Mouse (Mus musculus) hindbrain, postnatal 0 days (tissue): ENCODE results near the gene Gm21983. TPM values are rescaled to one million over a fixed set of nuclear protein-coding genes. Genes with fewer than 3 reads are reported as not detected.

Experiments used
- ATAC-seq: fragments of 200-750 bp; cut with Nextera tagmentation; 2 replicates; pipeline ENCODE4 v1.8.0; 2017; ENCODE audit warnings: mild to moderate bottlenecking, moderate TSS enrichment, moderate library complexity
- DNase-seq: peaks from one replicate; pipeline ENCODE4 v3.0.0-alpha.2; 2015; ENCODE audit warnings: low spot score
- H3K27ac ChIP-seq: fragments of 300-500 bp; sonication (generic); 2 replicates; pipeline ENCODE4 v1.5.1; 2014; ENCODE audit warnings: mild to moderate bottlenecking
- H3K27me3 ChIP-seq: fragments of 300-500 bp; sonication (generic); 2 replicates; pipeline ENCODE4 v1.6.1; 2014; ENCODE audit warnings: low read length, mixed read lengths; ENCODE audit not compliant: insufficient read depth
- H3K36me3 ChIP-seq: fragments of 300-500 bp; sonication (generic); 2 replicates; pipeline ENCODE4 v1.6.1; 2014; ENCODE audit warnings: low read length, mixed read lengths; ENCODE audit not compliant: insufficient read depth
- H3K4me1 ChIP-seq: fragments of 300-500 bp; sonication (generic); 2 replicates; pipeline ENCODE4 v1.6.1; 2014; ENCODE audit warnings: antibody characterized with exemption, low read length, mixed read lengths; ENCODE audit not compliant: insufficient read depth
- H3K4me2 ChIP-seq: fragments of 300-500 bp; sonication (generic); 2 replicates; pipeline ENCODE4 v1.6.1; 2014; ENCODE audit warnings: low read depth, mild to moderate bottlenecking, low read length, moderate library complexity, mixed read lengths
- H3K4me3 ChIP-seq: fragments of 300-500 bp; sonication (generic); 2 replicates; pipeline ENCODE4 v1.5.1; 2014; ENCODE audit warnings: low read length
- H3K9ac ChIP-seq: fragments of 300-500 bp; sonication (generic); replicated peaks from 2 replicates; pipeline ENCODE4 v1.6.1; 2014; ENCODE audit warnings: mild to moderate bottlenecking, low read length, moderate library complexity, mixed read lengths
- H3K9me3 ChIP-seq: fragments of 300-500 bp; sonication (generic); 2 replicates; pipeline ENCODE4 v1.6.1; 2016; ENCODE audit warnings: low read length, mixed read lengths
- CTCF ChIP-seq: IDR thresholded peaks from 2 replicates; pipeline ENCODE4 v1.5.1; 2016; ENCODE audit warnings: antibody characterized with exemption, control low read depth, low read depth
- WGBS: fragments of 180-500 bp; shearing (Covaris S2); extraction: QIAGEN DNeasy Blood & Tissue Kit; methylation state at CpG from one replicate; pipeline ENCODE4 v1.1.7; 2014; 5-methylcytosine and 5-hydroxymethylcytosine counted together
- polyA plus RNA-seq: library from polyadenylated mRNA; unstranded; fragments of >200 nt; fragmentation: Nextera tagmentation; extraction: Ambion mirVana; gene quantifications from 2 replicates; pipeline ENCODE4 v1.2.1, GENCODE M21; 2015
- total RNA-seq: library from RNA; depleted of rRNA; stranded (reverse); fragments of >200 nt; gene quantifications from 2 replicates; pipeline ENCODE4 v1.2.3, GENCODE M21; 2014

Gene Gm21983
- total and polyA plus RNA-seq, 2 experiments from 2014 or later, result 0.44 TPM; not detected in 1

GRCm38 (mm10) chr7:27159256-27159655 is 21.6 kb downstream of the Gm21983 start:
- 93% methylated on average over 6 of the region's 6 CpGs for WGBS
- DNase-seq, result no peak

DNA sequence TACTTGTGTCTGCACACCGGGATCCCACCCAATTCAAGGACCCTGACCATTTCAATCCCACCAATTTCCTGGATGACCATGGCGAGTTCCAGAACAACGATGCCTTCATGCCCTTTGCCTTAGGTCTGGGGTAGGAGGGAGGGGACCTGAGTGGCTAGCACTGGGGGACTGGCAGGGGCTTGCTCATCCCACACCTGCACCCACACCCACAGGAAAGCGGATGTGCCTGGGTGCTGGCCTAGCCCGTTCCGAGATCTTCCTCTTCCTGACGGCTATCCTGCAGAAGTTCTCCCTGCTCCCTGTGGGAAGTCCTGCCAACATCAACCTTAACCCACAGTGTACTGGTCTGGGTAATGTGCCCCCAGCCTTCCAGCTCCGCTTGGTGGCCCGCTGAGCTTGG is 22.7 kb downstream of the Gm21983 start:
- H3K36me3 ChIP-seq, result peaks cover 23% of the 10 kb centered on the region
- no peak overlapping the region for H3K27ac ChIP-seq
- no peak overlapping the region for H3K9ac ChIP-seq
- ATAC-seq, result no peak
- H3K27me3 ChIP-seq, result no peaks in the 10 kb centered on the region
- H3K4me1 ChIP-seq, result peaks cover 12% of the 10 kb centered on the region
- TF ChIP-seq CTCF, result no peak
- no peak overlapping the region for H3K4me2 ChIP-seq
- DNase-seq, result no peak
- WGBS, result 89% methylated on average over 9 of the region's 9 CpGs
- no peak overlapping the region for H3K4me3 ChIP-seq
- H3K9me3 ChIP-seq, result no peaks in the 10 kb centered on the region

More at GRCm38 (mm10) chr7:27159256-27159655, 21.6 kb downstream of the Gm21983 start:
- Histone ChIP-seq H3K36me3 (peaks cover 23% of the 10 kb centered on the region), H3K9ac (no peak overlapping the region), H3K4me1 (peaks cover 23% of the 10 kb centered on the region), H3K27ac (no peak overlapping the region), H3K9me3 (no peaks in the 10 kb centered on the region), H3K4me2 (no peak overlapping the region), H3K27me3 (no peaks in the 10 kb centered on the region), H3K4me3 (no peak overlapping the region)
- ATAC-seq, result no peak
- no peak for TF ChIP-seq CTCF

GRCm38 (mm10) chr7:27156005-27156404 is 24.9 kb downstream of the Gm21983 start:
- ATAC-seq (no peak), DNase-seq (no peak)
- peaks cover 6% of the 10 kb centered on the region; the same call in 1 of the 2 replicates for H3K4me1 ChIP-seq
- no peaks in the 10 kb centered on the region for H3K27me3 ChIP-seq
- no peaks in the 10 kb centered on the region for H3K9me3 ChIP-seq
- H3K9ac ChIP-seq, result no peak overlapping the region
- WGBS, result 76% methylated on average over 12 of the region's 13 CpGs
- no peak overlapping the region for H3K27ac ChIP-seq
- no peak overlapping the region for H3K4me2 ChIP-seq
- TF ChIP-seq CTCF, result no peak
- H3K4me3 ChIP-seq, result no peak overlapping the region
- H3K36me3 ChIP-seq, result peaks cover 23% of the 10 kb centered on the region

GRCm38 (mm10) chr7:27153205-27153764 is 27.6 kb downstream of the Gm21983 start, which contains the start of gene Cyp2t4:
TSS of gene Cyp2t4 (plus strand) at chr7:27153714.
- Histone ChIP-seq H3K36me3 (peaks cover 8% of the 10 kb centered on the region; the same call in 1 of the 2 replicates), H3K9ac (no peak within 1 kb of the TSS), H3K27ac (no peak within 1 kb of the TSS), H3K9me3 (no peaks in the 10 kb centered on the region), H3K4me2 (no peak within 1 kb of the TSS), H3K27me3 (no peaks in the 10 kb centered on the region), H3K4me1 (no peaks in the 10 kb centered on the region), H3K4me3 (no peak within 1 kb of the TSS)
- 66% methylated on average over 10 of the region's 10 CpGs for WGBS
- no peak for TF ChIP-seq CTCF
- DNase-seq (no peak), ATAC-seq (no peak)

DNA sequence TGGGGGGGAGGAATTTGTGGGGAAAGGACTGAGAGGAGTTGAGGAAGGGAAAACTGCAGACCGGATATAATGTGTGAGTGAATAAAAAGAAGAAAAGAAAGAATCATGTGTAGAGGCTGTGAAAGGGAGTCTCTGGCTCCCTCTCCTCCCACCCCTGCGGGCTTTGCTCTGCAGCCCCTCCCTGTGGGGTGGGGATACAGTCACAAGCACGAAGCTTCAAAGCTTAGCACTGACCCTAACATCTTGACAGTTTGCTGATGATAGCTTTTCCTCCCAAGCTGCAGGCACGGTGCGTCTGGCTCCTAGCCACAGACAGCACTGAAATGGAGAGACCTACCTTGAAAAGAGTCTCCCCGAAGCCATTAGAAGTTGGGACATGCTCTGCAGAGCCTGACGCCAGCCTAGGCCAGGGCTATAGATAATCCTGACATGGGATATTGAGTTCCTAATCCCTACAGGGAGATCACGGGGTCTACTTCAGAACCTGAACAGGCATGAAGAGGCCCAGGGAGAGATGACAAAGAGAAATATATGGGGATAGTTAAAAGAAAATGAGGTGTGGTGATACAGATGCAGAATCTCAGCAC is 44.4 kb downstream of the Gm21983 start:
- WGBS, result 66% methylated on average over 8 of the region's 8 CpGs
- TF ChIP-seq CTCF, result no peak
- no peak overlapping the region for H3K27ac ChIP-seq

GRCm38 (mm10) chr7:27133757-27134156 is 47.1 kb downstream of the Gm21983 start:
- no peak overlapping the region for H3K9ac ChIP-seq
- no peaks in the 10 kb centered on the region for H3K4me1 ChIP-seq
- no peak overlapping the region for H3K4me2 ChIP-seq
- no peaks in the 10 kb centered on the region for H3K36me3 ChIP-seq
- ATAC-seq, result no peak
- no peak for TF ChIP-seq CTCF
- WGBS, result 81% methylated on average over 4 of the region's 4 CpGs
- DNase-seq, result no peak
- H3K27ac ChIP-seq, result no peak overlapping the region
- no peaks in the 10 kb centered on the region for H3K9me3 ChIP-seq
- H3K4me3 ChIP-seq, result no peak overlapping the region
- no peaks in the 10 kb centered on the region for H3K27me3 ChIP-seq

More for the DNA sequence above, 44.4 kb downstream of the Gm21983 start:
- DNase-seq, result no peak
- Histone ChIP-seq H3K4me3 (no peak overlapping the region), H3K4me1 (no peaks in the 10 kb centered on the region), H3K36me3 (no peaks in the 10 kb centered on the region), H3K4me2 (no peak overlapping the region), H3K9me3 (no peaks in the 10 kb centered on the region), H3K9ac (no peak overlapping the region), H3K27me3 (no peaks in the 10 kb centered on the region)
- ATAC-seq, result no peak

- Histone ChIP-seq H3K9ac (no peak overlapping the region), H3K36me3 (no peaks in the 10 kb centered on the region), H3K4me3 (no peak overlapping the region), H3K4me2 (no peak overlapping the region), H3K27me3 (no peaks in the 10 kb centered on the region), H3K9me3 (no peaks in the 10 kb centered on the region), H3K4me1 (no peaks in the 10 kb centered on the region), H3K27ac (no peak overlapping the region)
- no peak for TF ChIP-seq CTCF
- DNase-seq, result no peak
- ATAC-seq, result no peak
- 72% methylated on average over 12 of the region's 12 CpGs for WGBS
Measured at GRCm38 (mm10) chr7:27133156-27133555, 47.7 kb downstream of the Gm21983 start.
